Mouse (Mus musculus) limb, embryonic 13.5 days (tissue): ENCODE data around the gene Ctdsp1. TPM values are rescaled to one million over a fixed set of nuclear protein-coding genes. Genes with fewer than 3 reads are reported as not detected.
"Not testable (repeated sequence)": the region's sequence is repeated elsewhere in the genome, so short reads cannot be mapped to it uniquely, and the experiment has no call there.

Source experiments
- ATAC-seq: fragments of 200-750 bp; cut with Nextera tagmentation; 2 replicates; pipeline ENCODE4 v1.8.0; 2017; ENCODE audit warnings: low read depth, moderate number of reproducible peaks, moderate TSS enrichment; ENCODE audit not compliant: low FRiP score
- H3K27ac ChIP-seq: fragments of 300-500 bp; sonication (generic); 2 replicates; pipeline ENCODE4 v1.5.1; 2015; ENCODE audit warnings: inconsistent platforms, mild to moderate bottlenecking, moderate library complexity
- H3K27me3 ChIP-seq: fragments of 300-500 bp; sonication (generic); 2 replicates; pipeline ENCODE4 v1.6.1; 2015; ENCODE audit warnings: mild to moderate bottlenecking, inconsistent platforms
- H3K36me3 ChIP-seq: fragments of 300-500 bp; sonication (generic); 2 replicates; pipeline ENCODE4 v1.6.1; 2015; ENCODE audit warnings: inconsistent platforms, mild to moderate bottlenecking, moderate library complexity
- H3K4me1 ChIP-seq: fragments of 300-500 bp; sonication (generic); 2 replicates; pipeline ENCODE4 v1.6.1; 2015; ENCODE audit warnings: inconsistent platforms
- H3K4me2 ChIP-seq: fragments of 300-500 bp; sonication (generic); replicated peaks from 2 replicates; pipeline ENCODE4 v1.6.1; 2015; ENCODE audit warnings: inconsistent platforms, mild to moderate bottlenecking, moderate library complexity
- H3K4me3 ChIP-seq: fragments of 300-500 bp; sonication (generic); 2 replicates; pipeline ENCODE4 v1.5.1; 2015; ENCODE audit warnings: moderate library complexity, mild to moderate bottlenecking, inconsistent platforms
- H3K9ac ChIP-seq: fragments of 300-500 bp; sonication (generic); 2 replicates; pipeline ENCODE4 v1.6.1; 2015; ENCODE audit warnings: mild to moderate bottlenecking, inconsistent platforms
- H3K9me3 ChIP-seq: fragments of 300-500 bp; sonication (generic); 2 replicates; pipeline ENCODE4 v1.6.1; 2016; ENCODE audit warnings: inconsistent platforms
- WGBS: fragments of 180-500 bp; shearing (Covaris S2); methylation state at CpG from one replicate; pipeline ENCODE4 v1.1.7; 2015; 5-methylcytosine and 5-hydroxymethylcytosine counted together
- polyA plus RNA-seq: library from polyadenylated mRNA; unstranded; fragments of >200 nt; fragmentation: Nextera tagmentation; extraction: Ambion mirVana; gene quantifications from 2 replicates; pipeline ENCODE4 v1.2.1, GENCODE M21; 2015

Ctdsp1 gene
- polyA plus RNA-seq, 1 experiment from 2014 or later: 90.9 TPM

DNA sequence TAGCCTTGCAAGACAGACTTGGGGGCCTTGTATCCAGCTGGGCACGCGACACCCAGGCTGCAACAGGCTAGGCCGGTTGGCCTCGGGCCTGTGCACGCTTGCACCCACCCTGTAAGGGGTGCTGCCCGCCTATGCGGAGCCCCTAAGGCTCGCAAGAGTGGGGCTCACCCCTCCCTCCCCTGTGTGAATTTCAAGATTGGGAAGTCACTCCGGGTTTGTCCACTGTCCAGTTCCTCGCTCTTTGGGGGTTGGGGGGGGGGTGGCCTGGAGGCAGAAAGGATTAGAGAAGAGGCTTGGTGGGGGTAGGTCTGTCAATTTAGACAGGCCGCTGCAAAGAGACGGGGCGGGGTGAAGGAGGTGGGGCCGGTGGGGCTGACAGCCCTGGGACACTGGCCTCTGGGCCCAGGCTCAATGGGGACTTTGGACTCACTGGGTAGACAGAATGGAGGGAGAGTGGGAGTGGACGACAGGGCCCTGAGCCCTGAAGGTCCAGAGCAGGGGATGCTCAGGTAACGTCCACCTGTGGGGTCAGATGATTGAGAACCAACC lies 1.2 kb downstream of the Ctdsp1 start:
- Histone ChIP-seq H3K36me3 (peaks cover 25% of the 10 kb centered on the region), H3K27ac (peak overlapping the region; percentile 98), H3K4me2 (peak overlapping the region; percentile 97), H3K9me3 (no peaks in the 10 kb centered on the region), H3K4me3 (peak overlapping the region; percentile 92), H3K4me1 (peaks cover 63% of the 10 kb centered on the region), H3K27me3 (no peaks in the 10 kb centered on the region), H3K9ac (peak overlapping the region; percentile 99)
- ATAC-seq: no peak
- 3% methylated on average over 16 of the region's 16 CpGs for WGBS

DNA sequence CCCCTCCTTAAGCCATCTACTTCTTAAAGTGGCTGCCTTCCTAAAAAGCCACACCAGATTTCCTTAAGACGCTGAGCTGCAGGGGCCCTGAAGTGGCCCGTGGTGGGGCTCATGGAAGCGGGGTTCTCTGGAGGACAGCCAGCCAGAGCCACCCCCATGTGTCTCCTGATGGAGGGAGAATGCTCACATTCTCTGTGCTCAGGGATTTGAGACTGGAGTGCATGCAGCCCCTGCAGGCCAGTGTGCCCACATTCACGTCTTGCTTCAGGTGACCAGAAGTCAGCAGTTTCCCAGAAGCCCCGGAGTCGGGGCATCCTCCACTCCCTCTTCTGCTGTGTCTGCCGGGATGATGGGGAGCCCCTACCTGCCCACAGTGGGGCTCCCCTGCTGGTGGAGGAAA lies 1.7 kb downstream of the Ctdsp1 start:
- peaks cover 59% of the 10 kb centered on the region for H3K4me1 ChIP-seq

DNA sequence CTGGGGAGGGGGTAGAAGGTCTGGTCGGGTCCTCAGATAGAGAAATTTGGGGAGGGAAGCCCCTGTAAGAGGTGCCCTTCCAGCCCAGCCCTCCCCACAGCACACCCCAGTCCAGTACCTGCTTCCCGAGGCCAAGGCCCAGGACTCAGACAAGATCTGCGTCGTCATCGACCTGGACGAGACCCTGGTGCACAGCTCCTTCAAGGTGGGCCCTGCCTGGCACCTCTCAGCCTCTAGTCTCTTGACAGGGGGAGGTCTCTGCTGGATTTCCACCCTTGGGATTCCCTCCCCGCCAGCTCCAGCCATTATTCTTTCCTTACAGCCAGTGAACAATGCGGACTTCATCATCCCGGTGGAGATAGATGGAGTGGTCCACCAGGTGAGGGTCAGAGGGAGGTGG lies 2.4 kb downstream of the Ctdsp1 start:
- Histone ChIP-seq H3K9me3 (no peaks in the 10 kb centered on the region), H3K27me3 (no peaks in the 10 kb centered on the region), H3K9ac (peak overlapping the region; percentile 13; the same call in 1 of the 2 replicates), H3K4me2 (peak overlapping the region; percentile 97), H3K27ac (no peak overlapping the region), H3K4me3 (peak overlapping the region; percentile 92; the same call in 1 of the 2 replicates), H3K36me3 (peaks cover 25% of the 10 kb centered on the region), H3K4me1 (peaks cover 55% of the 10 kb centered on the region)
- WGBS: 92% methylated on average over 9 of the region's 9 CpGs
- no peak for ATAC-seq

More for the DNA sequence above, 1.7 kb downstream of the Ctdsp1 start:
- no peak for ATAC-seq
- peak overlapping the region; percentile 97 for H3K4me2 ChIP-seq
- H3K27ac ChIP-seq: peak overlapping the region; percentile 98; the same call in 1 of the 2 replicates
- H3K27me3 ChIP-seq: no peaks in the 10 kb centered on the region
- 43% methylated on average over 7 of the region's 7 CpGs for WGBS
- peak overlapping the region; percentile 92 for H3K4me3 ChIP-seq
- no peaks in the 10 kb centered on the region for H3K9me3 ChIP-seq
- H3K9ac ChIP-seq: peak overlapping the region; percentile 99
- peaks cover 25% of the 10 kb centered on the region for H3K36me3 ChIP-seq

DNA sequence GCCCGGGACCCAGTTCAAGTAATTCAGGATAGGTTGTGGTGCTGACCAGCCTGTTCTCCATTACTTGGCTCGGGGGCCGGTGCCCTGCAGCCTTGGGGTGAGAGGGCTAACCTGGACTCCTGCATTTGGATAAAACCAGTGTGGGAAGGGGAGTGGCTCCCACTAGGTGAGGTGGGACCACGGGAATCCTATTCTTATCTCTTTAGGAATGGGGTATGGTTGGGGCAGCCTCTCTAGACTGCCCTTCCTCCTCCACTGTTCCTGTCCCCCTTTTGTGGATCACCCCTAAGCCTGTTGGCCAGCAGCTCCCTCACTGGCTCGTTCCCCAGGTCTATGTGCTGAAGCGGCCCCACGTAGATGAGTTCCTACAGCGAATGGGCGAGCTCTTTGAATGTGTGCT lies 3.0 kb downstream of the Ctdsp1 start:
- Histone ChIP-seq H3K4me3 (no peak overlapping the region), H3K27me3 (no peaks in the 10 kb centered on the region), H3K9me3 (no peaks in the 10 kb centered on the region), H3K27ac (no peak overlapping the region), H3K4me1 (peaks cover 50% of the 10 kb centered on the region), H3K4me2 (no peak overlapping the region), H3K9ac (0 out of 2 replicates have a peak overlapping the region, but pooled peaks have one; percentile 13), H3K36me3 (peaks cover 25% of the 10 kb centered on the region)
- no peak for ATAC-seq
- WGBS: 93% methylated on average over 9 of the region's 9 CpGs

DNA sequence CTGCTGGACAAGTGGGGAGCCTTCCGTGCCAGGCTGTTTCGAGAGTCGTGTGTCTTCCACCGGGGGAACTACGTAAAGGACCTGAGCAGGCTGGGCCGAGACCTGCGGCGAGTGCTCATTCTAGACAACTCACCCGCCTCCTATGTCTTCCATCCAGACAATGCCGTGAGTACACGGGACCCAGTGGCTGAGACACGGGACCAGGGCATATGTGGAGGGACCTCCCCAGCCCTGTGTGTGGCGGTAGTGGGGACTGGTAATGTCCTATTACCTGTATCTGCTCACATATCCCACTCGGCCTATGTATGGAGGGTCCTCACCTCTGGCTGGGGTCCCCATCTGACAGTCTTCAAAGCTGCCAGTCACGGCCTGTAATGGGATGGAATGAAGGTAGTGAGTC lies 3.5 kb downstream of the Ctdsp1 start:
- Histone ChIP-seq H3K9me3 (no peaks in the 10 kb centered on the region), H3K9ac (no peak overlapping the region), H3K27ac (no peak overlapping the region), H3K4me2 (no peak overlapping the region), H3K27me3 (no peaks in the 10 kb centered on the region), H3K4me1 (peaks cover 44% of the 10 kb centered on the region), H3K4me3 (no peak overlapping the region), H3K36me3 (peaks cover 25% of the 10 kb centered on the region)
- WGBS: 91% methylated on average over 15 of the region's 15 CpGs
- ATAC-seq: no peak

DNA sequence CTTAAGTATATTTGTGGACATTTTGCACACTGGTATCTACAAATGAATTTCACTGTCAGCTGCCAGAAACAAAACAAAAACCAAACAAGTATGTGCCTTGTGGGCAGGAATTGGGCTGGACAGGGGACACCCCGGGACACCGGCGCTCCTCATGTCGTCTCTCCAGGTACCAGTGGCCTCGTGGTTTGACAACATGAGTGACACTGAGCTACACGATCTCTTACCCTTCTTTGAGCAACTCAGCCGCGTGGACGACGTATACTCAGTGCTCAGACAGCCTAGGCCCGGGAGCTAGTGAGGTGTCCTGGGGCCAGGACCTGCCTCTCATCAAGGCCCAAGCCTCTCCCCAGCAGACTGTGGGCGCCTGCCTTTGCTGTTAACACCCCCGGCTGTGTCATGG lies 4.0 kb downstream of the Ctdsp1 start:
- Histone ChIP-seq H3K27ac (no peak overlapping the region), H3K9ac (no peak overlapping the region), H3K4me3 (no peak overlapping the region), H3K9me3 (no peaks in the 10 kb centered on the region), H3K4me2 (no peak overlapping the region), H3K36me3 (peaks cover 25% of the 10 kb centered on the region), H3K27me3 (no peaks in the 10 kb centered on the region), H3K4me1 (peaks cover 40% of the 10 kb centered on the region)
- no peak for ATAC-seq
- WGBS: 84% methylated on average over 13 of the region's 13 CpGs

DNA sequence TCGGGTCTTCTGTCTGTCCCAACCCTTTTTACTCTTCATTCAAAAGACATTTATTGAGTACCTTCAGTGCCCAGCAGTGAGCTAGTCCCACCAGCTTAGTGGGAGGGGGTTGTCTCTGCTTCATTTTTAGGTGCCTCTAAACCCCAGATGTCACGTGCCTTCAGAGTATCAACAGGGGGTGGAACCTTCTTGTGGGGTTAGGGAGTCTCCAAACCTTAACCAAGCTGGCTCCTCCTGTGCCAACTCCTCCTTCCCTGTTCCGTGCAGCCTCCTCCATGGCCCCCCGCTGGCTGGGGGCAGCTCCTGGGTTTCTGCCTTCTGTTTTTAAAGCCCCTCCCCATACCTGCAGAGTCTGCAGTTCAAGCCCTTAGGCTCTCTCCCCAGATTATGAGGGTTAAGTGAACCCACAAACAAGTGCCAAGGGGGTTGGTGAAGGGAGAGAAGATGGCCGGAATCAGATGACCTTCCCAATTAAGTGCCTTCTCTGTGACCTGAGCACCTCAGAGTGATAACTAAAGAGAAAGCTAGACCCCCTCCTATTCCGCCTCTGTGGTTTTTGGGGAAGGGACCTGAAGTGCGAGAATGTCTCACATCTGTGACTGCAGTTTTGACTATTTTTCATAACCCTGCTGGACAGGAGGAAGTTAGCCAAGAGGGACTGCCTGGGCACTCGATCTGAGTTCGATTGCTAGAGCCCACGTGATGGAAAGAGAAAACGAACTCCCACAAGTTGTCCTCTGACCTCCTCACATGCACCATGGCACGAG lies 5.3 kb downstream of the Ctdsp1 start:
- peaks cover 25% of the 10 kb centered on the region for H3K36me3 ChIP-seq
- H3K4me2 ChIP-seq: peak overlapping the region; percentile 80
- not testable (repeated sequence) for H3K9me3 ChIP-seq, ATAC-seq, H3K27me3 ChIP-seq
- 5% methylated on average over 12 of the region's 12 CpGs for WGBS
- peak overlapping the region; percentile 90 for H3K27ac ChIP-seq
- H3K4me3 ChIP-seq: peak overlapping the region; percentile 46
- H3K9ac ChIP-seq: peak overlapping the region; percentile 70; the same call in 1 of the 2 replicates
- peaks cover 32% of the 10 kb centered on the region for H3K4me1 ChIP-seq

DNA sequence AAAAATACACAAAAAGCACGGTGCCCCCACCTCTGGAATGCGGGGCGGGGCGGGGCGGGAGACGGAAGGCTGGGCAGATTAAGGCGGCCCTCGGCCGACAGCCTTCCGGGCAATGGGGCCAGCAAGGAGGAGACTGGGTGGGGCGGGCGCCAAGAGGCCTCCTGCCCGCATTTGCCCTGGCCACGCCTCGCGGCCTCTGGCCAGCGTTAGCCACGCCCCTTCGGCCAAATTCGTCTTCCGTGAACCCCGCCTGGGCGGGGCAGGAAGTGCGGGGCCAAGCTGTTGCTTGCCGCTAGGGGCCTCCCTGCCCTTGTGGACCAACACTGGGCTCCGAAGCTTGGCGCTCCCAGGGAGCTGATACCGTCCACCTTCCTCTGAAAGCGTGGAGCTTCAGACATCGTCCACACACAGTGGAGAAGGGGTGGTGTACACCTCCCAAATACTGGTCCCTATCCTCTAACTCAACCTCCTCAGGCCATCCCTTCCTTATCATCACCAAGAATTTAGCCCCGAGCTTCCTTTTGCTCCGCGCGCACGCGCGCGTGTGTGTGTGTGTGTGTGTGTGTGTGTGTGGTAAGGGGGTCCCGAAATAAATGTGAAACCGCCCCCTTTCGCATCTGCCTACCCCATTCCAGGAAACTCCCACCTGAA lies 6.1 kb downstream of the Ctdsp1 start:
- ATAC-seq: peak; percentile 91
- H3K27me3 ChIP-seq: no peaks in the 10 kb centered on the region
- under 1% methylated on average over 41 of the region's 41 CpGs for WGBS
- peak overlapping the region; percentile 70 for H3K9ac ChIP-seq
- H3K27ac ChIP-seq: peak overlapping the region; percentile 90
- peaks cover 25% of the 10 kb centered on the region for H3K36me3 ChIP-seq
- H3K4me1 ChIP-seq: peaks cover 31% of the 10 kb centered on the region
- peak overlapping the region; percentile 46 for H3K4me3 ChIP-seq
- peak overlapping the region; percentile 80 for H3K4me2 ChIP-seq
- H3K9me3 ChIP-seq: no peaks in the 10 kb centered on the region

DNA sequence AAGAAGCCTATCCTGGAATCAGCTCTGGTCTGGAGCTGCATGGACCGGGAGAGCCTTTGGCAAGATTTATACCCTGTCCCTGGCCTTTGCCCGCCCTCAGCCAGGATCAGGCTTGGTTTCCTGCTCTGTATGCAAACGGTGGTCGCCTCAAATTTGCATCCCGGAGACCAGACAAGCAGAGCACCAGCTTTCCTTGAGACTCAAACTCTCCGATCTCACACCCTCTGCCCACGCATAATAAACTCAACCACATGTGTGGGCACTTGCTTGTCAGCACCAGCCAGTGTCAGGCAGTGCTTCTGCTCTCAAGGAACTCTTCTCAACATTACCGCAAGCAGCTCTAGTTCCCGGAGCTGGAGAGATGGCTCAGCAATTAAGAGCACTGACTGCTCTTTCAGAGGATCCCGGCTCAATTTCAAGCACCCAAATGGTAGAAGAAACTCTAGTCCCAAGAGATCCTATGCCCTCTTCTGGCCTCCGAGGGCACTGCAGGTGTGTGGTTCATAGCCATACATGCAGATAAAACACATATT lies 6.7 kb downstream of the Ctdsp1 start:
- H3K4me2 ChIP-seq: peak overlapping the region; percentile 80
- 4% methylated on average over 11 of the region's 11 CpGs for whole genome bisulfite sequencing
- H3K9me3 ChIP-seq: no peaks in the 10 kb centered on the region
- peak overlapping the region; percentile 90 for H3K27ac ChIP-seq
- H3K4me1 ChIP-seq: peaks cover 25% of the 10 kb centered on the region
- H3K9ac ChIP-seq: peak overlapping the region; percentile 70
- H3K36me3 ChIP-seq: peaks cover 25% of the 10 kb centered on the region
- ATAC-seq: no peak; the same call in 1 of the 2 replicates
- H3K27me3 ChIP-seq: no peaks in the 10 kb centered on the region
- peak overlapping the region; percentile 46 for H3K4me3 ChIP-seq

DNA sequence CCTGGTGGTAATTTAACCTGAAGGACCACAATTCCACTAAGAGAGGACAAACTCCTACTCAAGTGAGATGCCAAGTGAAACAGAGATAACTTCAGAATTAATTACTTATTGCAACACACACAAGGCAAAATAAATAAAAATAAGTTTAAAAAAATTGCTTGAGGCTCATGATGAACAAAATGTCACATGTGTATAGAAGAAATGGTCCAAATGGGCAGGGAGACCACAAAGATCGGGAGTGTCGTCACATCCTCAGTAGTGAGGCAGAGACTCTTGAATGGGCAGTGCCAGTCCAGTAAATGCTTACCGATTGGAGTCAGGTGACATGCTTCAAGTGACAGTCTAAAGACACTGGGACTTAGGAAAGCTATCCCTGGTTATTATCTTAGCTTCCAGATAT lies 9.2 kb downstream of the Ctdsp1 start:
- H3K4me1 ChIP-seq: 0 out of 2 replicates have a peak, but pooled peaks cover 6% of the 10 kb centered on the region
- H3K4me2 ChIP-seq: no peak overlapping the region
- no peak overlapping the region for H3K9ac ChIP-seq
- no peak overlapping the region for H3K27ac ChIP-seq
- ATAC-seq: no peak
- no peak overlapping the region for H3K4me3 ChIP-seq
- 87% methylated on average over 3 of the region's 3 CpGs for WGBS
- H3K9me3 ChIP-seq: no peaks in the 10 kb centered on the region
- no peaks in the 10 kb centered on the region for H3K27me3 ChIP-seq
- H3K36me3 ChIP-seq: no peaks in the 10 kb centered on the region

DNA sequence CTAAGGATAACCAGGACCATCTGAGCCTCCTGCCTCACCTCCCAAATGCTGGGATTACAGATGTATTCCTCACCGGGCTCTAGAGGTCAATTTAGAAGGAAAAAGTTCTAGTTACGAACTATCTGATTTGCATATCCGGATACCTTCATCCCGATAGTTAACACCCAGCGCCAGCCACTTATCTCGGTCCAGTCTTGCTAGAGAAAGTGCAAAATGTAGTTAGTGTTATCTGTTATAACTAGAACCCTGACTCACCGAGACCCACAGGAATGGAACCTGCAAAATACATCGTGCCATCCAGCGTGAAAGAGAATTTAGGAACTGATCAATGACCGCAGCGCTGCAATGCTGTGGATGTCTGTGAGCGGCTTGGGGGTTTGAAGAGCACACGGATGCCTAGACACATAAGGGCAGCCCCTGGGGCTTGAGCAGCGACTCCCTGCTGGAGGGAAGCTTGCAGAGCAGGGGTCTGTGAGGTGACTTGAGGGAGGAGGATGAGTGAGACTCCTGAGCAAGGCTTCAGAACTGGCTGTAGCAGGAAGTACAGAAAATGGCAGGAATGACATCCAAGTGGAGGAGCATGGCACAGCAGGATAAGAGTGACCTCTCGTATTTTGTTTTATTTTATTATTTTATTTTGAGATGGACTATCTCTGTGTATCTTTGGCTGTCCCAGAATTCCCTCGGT lies 9.8 kb downstream of the Ctdsp1 start:
- H3K4me3 ChIP-seq: no peak overlapping the region
- H3K27me3 ChIP-seq: no peaks in the 10 kb centered on the region
- H3K27ac ChIP-seq: no peak overlapping the region
- H3K36me3 ChIP-seq: no peaks in the 10 kb centered on the region
- no peaks in the 10 kb centered on the region for H3K9me3 ChIP-seq
- H3K4me2 ChIP-seq: no peak overlapping the region
- H3K9ac ChIP-seq: no peak overlapping the region
- WGBS: 57% methylated on average over 16 of the region's 16 CpGs
- ATAC-seq: no peak
- 0 out of 2 replicates have a peak, but pooled peaks cover 6% of the 10 kb centered on the region for H3K4me1 ChIP-seq
